Mouse (Mus musculus) kidney, postnatal 0 days (tissue): ENCODE data around the gene Rpl5. TPM values are rescaled to one million over a fixed set of nuclear protein-coding genes. Genes with fewer than 3 reads are reported as not detected.

Experiments
- ATAC-seq: fragments of 200-750 bp; cut with Nextera tagmentation; replicated peaks from 2 replicates; pipeline ENCODE4 v1.8.0; 2017; ENCODE audit warnings: low read depth, moderate number of reproducible peaks, moderate TSS enrichment, moderate library complexity; ENCODE audit not compliant: low FRiP score
- DNase-seq: peaks from one replicate; pipeline ENCODE4 v3.0.0-alpha.2; 2016; ENCODE audit warnings: low spot score
- H3K27ac ChIP-seq: fragments of 300-500 bp; sonication (generic); 2 replicates; pipeline ENCODE4 v1.5.1; 2014; ENCODE audit warnings: mild to moderate bottlenecking
- H3K27me3 ChIP-seq: fragments of 300-500 bp; sonication (generic); 2 replicates; pipeline ENCODE4 v1.6.1; 2014; ENCODE audit warnings: low read length, mixed read lengths; ENCODE audit not compliant: insufficient read depth
- H3K36me3 ChIP-seq: fragments of 300-500 bp; sonication (generic); 2 replicates; pipeline ENCODE4 v1.6.1; 2014; ENCODE audit warnings: low read length, mixed read lengths; ENCODE audit not compliant: insufficient read depth
- H3K4me1 ChIP-seq: fragments of 300-500 bp; sonication (generic); replicated peaks from 2 replicates; pipeline ENCODE4 v1.6.1; 2014; ENCODE audit warnings: antibody characterized with exemption, low read length, mixed read lengths; ENCODE audit not compliant: insufficient read depth
- H3K4me2 ChIP-seq: fragments of 300-500 bp; sonication (generic); 2 replicates; pipeline ENCODE4 v1.6.1; 2014; ENCODE audit warnings: mild to moderate bottlenecking, low read length, moderate library complexity, mixed read lengths
- H3K4me3 ChIP-seq: fragments of 300-500 bp; sonication (generic); replicated peaks from 2 replicates; pipeline ENCODE4 v1.5.1; 2014; ENCODE audit warnings: low read depth, low read length
- H3K9ac ChIP-seq: fragments of 300-500 bp; sonication (generic); 2 replicates; pipeline ENCODE4 v1.6.1; 2014; ENCODE audit warnings: low read depth, low read length
- H3K9me3 ChIP-seq: fragments of 300-500 bp; sonication (generic); replicated peaks from 2 replicates; pipeline ENCODE4 v1.6.1; 2016; ENCODE audit warnings: low read length, inconsistent platforms, mixed read lengths
- CTCF ChIP-seq: IDR thresholded peaks from 2 replicates; pipeline ENCODE4 v1.5.1; 2016; ENCODE audit warnings: antibody characterized with exemption, low read depth, mild to moderate bottlenecking, moderate library complexity
- WGBS: fragments of 180-500 bp; shearing (Covaris S2); extraction: QIAGEN DNeasy Blood & Tissue Kit; methylation state at CpG from one replicate; pipeline ENCODE4 v1.1.7; 2014; 5-methylcytosine and 5-hydroxymethylcytosine counted together
- polyA plus RNA-seq: library from polyadenylated mRNA; unstranded; fragments of >200 nt; fragmentation: Nextera tagmentation; extraction: Ambion mirVana; gene quantifications from 2 replicates; pipeline ENCODE4 v1.2.1, GENCODE M21; 2015

Rpl5 gene
- polyA plus RNA-seq: 66.8 and 70.4 TPM in 2 replicates

GRCm38 (mm10) chr5:107900206-107901013 is at the start of gene Rpl5:
TSS of gene Rpl5 (plus strand) at chr5:107900502.
- 4% methylated on average over 66 of the region's 66 CpGs for WGBS

GRCm38 (mm10) chr5:107853807-107854206 is 46.5 kb upstream of the Rpl5 start:
- peak overlapping the region; percentile 23; the same call in 1 of the 2 replicates for H3K4me2 ChIP-seq
- no peak for TF ChIP-seq CTCF
- no peak overlapping the region for H3K4me3 ChIP-seq
- peak overlapping the region; percentile 47; the same call in 1 of the 2 replicates for H3K27ac ChIP-seq
- no peak for ATAC-seq
- H3K27me3 ChIP-seq: no peaks in the 10 kb centered on the region
- peak; percentile 74 for DNase-seq
- H3K9ac ChIP-seq: no peak overlapping the region
- 0 out of 2 replicates have a peak, but pooled peaks cover 10% of the 10 kb centered on the region for H3K4me1 ChIP-seq
- 0 out of 2 replicates have a peak, but pooled peaks cover 5% of the 10 kb centered on the region for H3K9me3 ChIP-seq
- WGBS: 27% methylated on average over 6 of the region's 6 CpGs
- H3K36me3 ChIP-seq: no peaks in the 10 kb centered on the region

More at GRCm38 (mm10) chr5:107900206-107901013, at the start of gene Rpl5:
- peak within 1 kb of the TSS; percentile 55 for H3K4me2 ChIP-seq
- H3K9me3 ChIP-seq: no peaks in the 10 kb centered on the region
- ATAC-seq (peak; percentile 96), DNase-seq (peak; percentile 98)
- peak within 1 kb of the TSS; percentile 98 for H3K4me3 ChIP-seq
- H3K27me3 ChIP-seq: no peaks in the 10 kb centered on the region
- peak; percentile 98 for TF ChIP-seq CTCF
- peaks cover 17% of the 10 kb centered on the region for H3K36me3 ChIP-seq
- peak within 1 kb of the TSS; percentile 86 for H3K27ac ChIP-seq
- peak within 1 kb of the TSS; percentile 98 for H3K9ac ChIP-seq
- peaks cover 4% of the 10 kb centered on the region; the same call in 1 of the 2 replicates for H3K4me1 ChIP-seq

GRCm38 (mm10) chr5:107854556-107854955 is 45.7 kb upstream of the Rpl5 start:
- TF ChIP-seq CTCF: no peak
- Histone ChIP-seq H3K36me3 (no peaks in the 10 kb centered on the region), H3K9ac (no peak overlapping the region), H3K27me3 (no peaks in the 10 kb centered on the region), H3K4me2 (no peak overlapping the region), H3K9me3 (0 out of 2 replicates have a peak, but pooled peaks cover 5% of the 10 kb centered on the region), H3K4me3 (no peak overlapping the region), H3K27ac (no peak overlapping the region), H3K4me1 (0 out of 2 replicates have a peak, but pooled peaks cover 10% of the 10 kb centered on the region)
- 74% methylated on average over 3 of the region's 3 CpGs for WGBS
- DNase-seq (no peak), ATAC-seq (no peak)

GRCm38 (mm10) chr5:107855546-107855945 is 44.8 kb upstream of the Rpl5 start:
- no peak for ATAC-seq

GRCm38 (mm10) chr5:107858963-107859362 is 41.3 kb upstream of the Rpl5 start:
- no peak overlapping the region for H3K9ac ChIP-seq
- 0 out of 2 replicates have a peak, but pooled peaks cover 2% of the 10 kb centered on the region for H3K4me1 ChIP-seq
- no peak overlapping the region for H3K27ac ChIP-seq
- TF ChIP-seq CTCF: peak; percentile 50; the same call in 1 of the 2 replicates
- no peaks in the 10 kb centered on the region for H3K36me3 ChIP-seq
- no peak overlapping the region for H3K4me3 ChIP-seq
- H3K4me2 ChIP-seq: no peak overlapping the region
- no peak for ATAC-seq
- DNase-seq: no peak
- WGBS: 44% methylated on average over 2 of the region's 2 CpGs
- H3K9me3 ChIP-seq: no peaks in the 10 kb centered on the region
- no peaks in the 10 kb centered on the region for H3K27me3 ChIP-seq

More at GRCm38 (mm10) chr5:107855546-107855945, 44.8 kb upstream of the Rpl5 start:
- Histone ChIP-seq H3K4me1 (0 out of 2 replicates have a peak, but pooled peaks cover 10% of the 10 kb centered on the region), H3K4me2 (no peak overlapping the region), H3K27ac (no peak overlapping the region), H3K4me3 (no peak overlapping the region), H3K9me3 (no peaks in the 10 kb centered on the region), H3K9ac (no peak overlapping the region), H3K27me3 (no peaks in the 10 kb centered on the region), H3K36me3 (no peaks in the 10 kb centered on the region)
- TF ChIP-seq CTCF: no peak
- no peak for DNase-seq
- 82% methylated on average over 2 of the region's 2 CpGs for WGBS

- Histone ChIP-seq H3K9me3 (no peaks in the 10 kb centered on the region), H3K27ac (no peak overlapping the region), H3K4me2 (no peak overlapping the region), H3K4me3 (no peak overlapping the region), H3K9ac (no peak overlapping the region), H3K27me3 (no peaks in the 10 kb centered on the region), H3K4me1 (0 out of 2 replicates have a peak, but pooled peaks cover 12% of the 10 kb centered on the region), H3K36me3 (no peaks in the 10 kb centered on the region)
- ATAC-seq (no peak), DNase-seq (no peak)
- 80% methylated on average over 3 of the region's 3 CpGs for WGBS
- no peak for TF ChIP-seq CTCF
Measured at GRCm38 (mm10) chr5:107863971-107864370, 36.3 kb upstream of the Rpl5 start.
